Mouse (Mus musculus): ENCODE measurements at regions not wholly inside any gene's neighbourhood (a gene's known extent, or its start where the extent isn't known, plus 50 kb on each side); places are given as distances from the start of the nearest gene placed in this dataset.
"Not testable (repeated sequence)": the region's sequence is repeated elsewhere in the genome, so short reads cannot be mapped to it uniquely, and the experiment has no call there.

- no peak for DNase-seq (ENCODE audit: extremely low read depth, insufficient read length, low spot score)
These were observed 66.5 kb downstream of the Nabp1 start for GRCm38 (mm10) chr1:51411726-51412125.

DNA sequence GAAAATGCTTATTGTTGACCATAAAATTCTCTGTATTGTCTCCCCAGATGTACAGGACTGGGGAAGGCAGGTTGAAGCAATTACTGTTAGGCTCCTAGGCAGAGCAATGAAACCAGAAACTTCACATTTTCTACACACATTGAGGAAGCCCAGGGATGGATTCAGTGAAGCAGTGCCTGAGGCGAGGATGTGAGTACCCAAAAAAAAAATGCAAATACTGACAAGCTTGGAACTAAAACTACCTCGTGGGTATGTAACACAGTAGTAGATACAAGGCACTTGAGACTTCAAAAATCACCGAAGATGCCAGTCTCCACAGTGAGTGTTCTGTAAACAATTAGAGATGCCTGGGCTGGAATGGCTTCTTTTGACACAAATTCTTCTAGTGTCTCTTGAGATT lies 74.6 kb downstream of the Nabp1 start:
- DNase-seq (ENCODE audit: extremely low read depth, insufficient read length, low spot score), result no peak

- no peak for DNase-seq (ENCODE audit: extremely low read depth, insufficient read length, low spot score)
These were observed 75.7 kb downstream of the Nabp1 start for GRCm38 (mm10) chr1:51402533-51402925.

DNA sequence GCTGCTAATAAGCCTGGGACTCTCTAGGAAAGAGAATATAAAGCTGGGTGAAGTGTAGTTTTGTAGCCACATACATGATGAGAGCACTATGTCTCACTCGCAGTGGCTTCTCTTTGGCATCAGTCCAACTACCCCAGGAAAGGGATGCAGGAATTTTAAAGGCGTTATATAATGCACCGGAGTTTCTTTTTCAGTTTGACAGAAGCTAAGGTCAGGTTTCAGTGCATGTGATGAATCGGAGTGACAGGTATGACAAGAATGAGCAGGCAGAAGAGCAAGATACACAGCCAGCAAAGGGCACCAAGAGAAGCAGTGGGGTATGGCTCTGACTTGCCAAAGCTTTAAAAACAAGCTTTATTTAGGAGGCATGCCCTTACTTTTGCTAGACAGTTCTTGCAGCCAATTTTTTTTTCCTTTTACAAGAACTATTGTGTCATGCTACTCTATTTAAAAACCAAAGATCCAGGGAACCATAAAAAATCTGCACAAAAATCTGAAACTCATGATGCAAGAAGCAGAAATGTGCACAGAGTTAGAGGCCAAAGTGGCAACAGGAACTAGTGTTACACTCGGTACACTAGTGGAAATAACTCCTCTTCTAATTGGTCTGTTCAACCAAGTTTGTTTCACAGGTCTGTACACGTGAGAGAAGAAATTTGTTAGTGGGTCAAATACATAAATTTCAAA lies 76.2 kb downstream of the Nabp1 start:
- DNase-seq (ENCODE audit: extremely low read depth, insufficient read length, low spot score), result peak; percentile 19

GRCm38 (mm10) chr1:51400541-51400940 lies 77.7 kb downstream of the Nabp1 start:
- DNase-seq (ENCODE audit: extremely low read depth, insufficient read length, low spot score), result not testable (repeated sequence)

GRCm38 (mm10) chr1:51386874-51387273 lies 91.4 kb downstream of the Nabp1 start:
- peak; percentile 24 for DNase-seq (ENCODE audit: extremely low read depth, insufficient read length, low spot score)

- DNase-seq (ENCODE audit: extremely low read depth, insufficient read length, low spot score), result no peak
These were observed 94.2 kb downstream of the Nabp1 start for GRCm38 (mm10) chr1:51384051-51384450.

DNA sequence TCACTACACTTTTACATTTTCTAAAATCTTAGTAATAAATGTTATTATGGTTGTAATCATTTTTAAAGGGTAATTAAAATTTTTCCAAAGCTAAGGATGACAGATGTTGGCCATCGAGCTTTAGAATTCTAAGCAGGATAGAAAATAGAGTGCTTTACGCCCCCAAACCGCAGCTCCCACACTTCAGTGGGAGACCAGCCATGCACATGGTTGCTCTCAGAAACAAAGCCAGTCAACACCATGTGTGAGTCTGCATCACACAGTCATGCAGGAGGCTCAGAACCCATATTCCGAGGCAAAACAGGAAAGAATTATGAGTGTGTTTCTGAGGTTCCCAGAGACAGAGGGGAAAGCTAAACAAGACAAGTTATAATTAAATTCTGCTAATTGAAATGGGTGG lies 91.3 kb downstream of the Cavin2 start:
- DNase-seq (ENCODE audit: extremely low read depth, insufficient read length, low spot score), result no peak

DNA sequence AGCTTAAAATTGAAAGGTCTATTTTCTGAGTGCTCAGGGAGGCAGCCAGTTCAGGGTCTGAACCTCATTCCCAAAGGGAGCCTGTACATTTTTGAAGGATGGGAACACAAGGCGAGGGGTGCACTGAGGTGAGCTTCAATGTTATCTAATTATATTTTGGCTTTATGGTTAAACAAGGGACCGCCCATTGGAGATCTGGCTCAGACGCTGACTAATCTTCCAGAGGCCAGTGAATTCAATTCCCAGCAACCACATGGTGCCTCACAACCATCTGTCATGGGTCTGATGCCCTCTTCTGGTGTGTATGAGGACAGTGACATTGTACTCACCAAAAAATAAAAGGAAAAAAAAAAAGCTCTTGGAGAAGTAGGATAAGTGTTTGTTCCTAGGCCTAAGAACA lies 78.7 kb downstream of the Cavin2 start:
- no peak for DNase-seq (ENCODE audit: extremely low read depth, insufficient read length, low spot score)

DNA sequence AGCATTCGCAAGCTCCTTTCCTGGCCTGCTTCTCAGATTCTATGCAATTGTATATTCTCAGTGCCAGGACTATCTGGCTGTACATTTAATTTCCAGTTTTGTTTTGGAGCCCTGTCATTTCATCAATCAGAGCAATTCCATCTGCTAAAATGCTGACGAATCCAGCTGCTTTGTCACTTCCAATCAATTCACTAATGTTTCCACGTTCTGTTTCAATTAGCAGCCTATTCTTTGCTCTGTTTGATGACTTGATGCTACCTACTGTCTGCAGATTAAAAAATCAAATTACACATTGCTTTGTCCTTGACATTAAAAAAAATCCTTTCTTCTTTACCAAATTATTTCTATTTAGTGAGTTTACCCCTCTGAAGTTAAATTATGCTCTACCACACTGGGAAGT lies 71.2 kb downstream of the Cavin2 start:
- DNase-seq (ENCODE audit: extremely low read depth, insufficient read length, low spot score), result no peak

Measured in 3134 (cell line).